Mouse (Mus musculus) myocyte (in vitro differentiated cells): Measurements from ENCODE around the gene Cpsf2.

Experiments
- POLR2A ChIP-seq: IDR thresholded peaks from one replicate; pipeline ENCODE4 v1.6.1; 2011; ENCODE audit warnings: low read depth, mild to moderate bottlenecking, control low read depth, moderate library complexity; ENCODE audit not compliant: insufficient read length
- REST ChIP-seq: IDR thresholded peaks from one replicate; pipeline ENCODE4 v1.6.1; 2011; ENCODE audit warnings: mild to moderate bottlenecking, control low read depth, moderate library complexity; ENCODE audit not compliant: insufficient read depth, insufficient read length

DNA sequence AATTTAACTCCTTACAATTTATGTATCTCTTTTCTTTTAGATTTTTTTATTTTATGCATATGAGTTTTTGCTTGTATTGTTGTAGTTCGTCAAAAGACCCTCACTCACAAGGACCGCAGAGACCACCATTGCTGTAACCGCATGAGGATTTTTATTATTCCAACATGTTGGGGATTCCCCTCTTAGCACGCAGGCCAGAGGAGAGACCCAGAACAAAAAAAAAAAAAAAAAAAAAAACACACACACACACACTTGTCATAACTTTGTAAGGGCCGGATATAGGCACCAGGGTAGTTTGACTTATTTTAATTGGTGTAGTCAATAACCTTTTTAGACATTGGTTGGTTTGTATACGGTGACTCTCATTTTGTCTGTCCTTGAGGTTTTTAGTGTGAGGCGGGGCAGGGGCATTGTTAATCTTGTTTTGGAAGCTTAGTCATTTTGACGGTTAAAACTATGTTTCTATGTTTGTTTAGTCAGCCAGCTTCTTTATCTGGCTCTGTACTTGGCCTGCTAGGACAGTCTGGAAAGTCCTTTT is 3.5 kb downstream of the Cpsf2 start:
- TF ChIP-seq POLR2A (no peak), REST (no peak)
